Mouse (Mus musculus) spleen, adult 10 weeks (tissue): ENCODE measurements around the gene Frk. TPM values are rescaled to one million over a fixed set of nuclear protein-coding genes. Genes with fewer than 3 reads are reported as not detected.

Source experiments
- polyA plus RNA-seq: library from polyadenylated mRNA; stranded (reverse); fragments of 350-450 nt; fragmentation: Illumina TruSeq; extraction: RNeasy Lipid Tissue Mini Kit (QIAGEN cat#74804); gene quantifications from one replicate; pipeline ENCODE4 v1.2.3, GENCODE M21; 2015; ENCODE audit warnings: low replicate concordance; ENCODE audit not compliant: insufficient read depth

Frk gene
- 1.4 TPM for polyA plus RNA-seq

GRCm38 (mm10) chr10:34483297-34484013 is at the start of gene Frk:
Gene Frk (plus strand): TSS chr10:34483399.

Other genes with a start within 250 kb of the Frk start
- 61.2 TPM for gene Tspyl1, start 201.2 kb upstream of the Frk start, polyA plus RNA-seq
- 20.3 TPM for gene Tspyl4, start 186.0 kb upstream of the Frk start, polyA plus RNA-seq
- gene Col10a1, start 93.4 kb upstream of the Frk start, polyA plus RNA-seq, result not detected
- gene Nt5dc1, start 64.8 kb upstream of the Frk start, polyA plus RNA-seq, result 35.1 TPM